8 mouse cellular contexts compared by ENCODE assay signal in genomic region chr11:73159957-73160810, GRCm38 (mm10). TPM values are rescaled to one million over a fixed set of nuclear protein-coding genes. Genes with fewer than 3 reads are reported as not detected.
DNase-seq lines count a peak whose midpoint lies in the region; ATAC-seq and TF ChIP-seq lines count a peak whose summit lies in the region.

P2rx5 (plus strand) TSS chr11:73160421.

- DNase-seq in testis, postnatal 14 days (ENCODE audit: low spot score), result no peak
- DNase-seq in embryo, embryonic 10.5 days (ENCODE audit: low spot score), result peak; percentile 56
- peak; percentile 41 for DNase-seq in lung, postnatal 14 days
- no peak for DNase-seq in frontal cortex, postnatal 10 days (ENCODE audit: low spot score in 2 of 2)

- no peak for TF ChIP-seq POLR2A in testis, adult 2 months (IDR thresholded peaks at IDR 0.05; ENCODE audit: control insufficient read depth, low read depth, low read length)

- TF ChIP-seq CTCF in testis, adult 2 months (IDR thresholded peaks at IDR 0.05; ENCODE audit: control insufficient read depth, insufficient read depth, insufficient replicate concordance, low read depth, low read length), result no peak

- no peak within 1 kb of the TSS for H3K27ac ChIP-seq in testis, adult 2 months (ENCODE audit: control insufficient read depth, insufficient read depth, low read depth, low read length)
- H3K27ac ChIP-seq in heart, embryonic 13.5 days (replicated peaks), result peak within 1 kb of the TSS; percentile 28; the same call in 1 of the 2 replicates
- H3K27ac ChIP-seq in kidney, embryonic 14.5 days (ENCODE audit: low read depth, low read length), result no peak within 1 kb of the TSS
- no peak within 1 kb of the TSS for H3K27ac ChIP-seq in stomach, embryonic 16.5 days (ENCODE audit: low read length)

- H3K27me3 ChIP-seq in testis, adult 2 months (ENCODE audit: control insufficient read depth, insufficient read depth, low read length), result no peaks in the 10 kb centered on the region
- peaks cover 52% of the 10 kb centered on the region for H3K27me3 ChIP-seq in heart, embryonic 13.5 days (replicated peaks)
- H3K27me3 ChIP-seq in kidney, embryonic 14.5 days (ENCODE audit: control insufficient read depth, insufficient read depth, low read length), result peaks cover 11% of the 10 kb centered on the region
- peaks cover 11% of the 10 kb centered on the region for H3K27me3 ChIP-seq in stomach, embryonic 16.5 days (ENCODE audit: control insufficient read depth, insufficient read depth, low read length)

- 2% methylated on average over 49 of the region's 49 CpGs for WGBS in heart, embryonic 13.5 days
- 2% methylated on average over 49 of the region's 49 CpGs for WGBS in kidney, embryonic 14.5 days
- WGBS in stomach, embryonic 16.5 days, result 2% methylated on average over 43 of the region's 49 CpGs

- H3K9ac ChIP-seq in heart, embryonic 13.5 days, result peak within 1 kb of the TSS; percentile 81
- H3K9ac ChIP-seq in kidney, embryonic 14.5 days (ENCODE audit: low read depth, low read length), result peak within 1 kb of the TSS; percentile 51
- peak within 1 kb of the TSS; percentile 69 for H3K9ac ChIP-seq in stomach, embryonic 16.5 days (ENCODE audit: low read length)

- no peaks in the 10 kb centered on the region for H3K9me3 ChIP-seq in heart, embryonic 13.5 days
- H3K9me3 ChIP-seq in kidney, embryonic 14.5 days (ENCODE audit: control insufficient read depth, low read length), result no peaks in the 10 kb centered on the region
- H3K9me3 ChIP-seq in stomach, embryonic 16.5 days (replicated peaks; ENCODE audit: control insufficient read depth, low read length), result no peaks in the 10 kb centered on the region

- ATAC-seq in heart, embryonic 13.5 days (ENCODE audit: extremely low read depth, insufficient number of reproducible peaks, low FRiP score, low TSS enrichment), result peak; percentile 61
- ATAC-seq in kidney, embryonic 14.5 days (ENCODE audit: low FRiP score, low TSS enrichment), result peak; percentile 74
- ATAC-seq in stomach, embryonic 16.5 days (ENCODE audit: insufficient read depth, low FRiP score), result peak; percentile 71

- peaks cover 9% of the 10 kb centered on the region for H3K4me1 ChIP-seq in testis, adult 2 months (ENCODE audit: control insufficient read depth, insufficient read depth, low read length)
- peaks cover 20% of the 10 kb centered on the region for H3K4me1 ChIP-seq in heart, embryonic 13.5 days
- peaks cover 6% of the 10 kb centered on the region; the same call in 1 of the 2 replicates for H3K4me1 ChIP-seq in kidney, embryonic 14.5 days (ENCODE audit: control insufficient read depth, insufficient read depth, low read length)
- peaks cover 3% of the 10 kb centered on the region; the same call in 1 of the 2 replicates for H3K4me1 ChIP-seq in stomach, embryonic 16.5 days (ENCODE audit: control insufficient read depth, insufficient read depth, low read length)

- H3K4me3 ChIP-seq in testis, adult 2 months (ENCODE audit: control insufficient read depth, low read depth, low read length), result peak within 1 kb of the TSS; percentile 62
- H3K4me3 ChIP-seq in heart, embryonic 13.5 days, result peak within 1 kb of the TSS; percentile 60
- peak within 1 kb of the TSS; percentile 44 for H3K4me3 ChIP-seq in kidney, embryonic 14.5 days (ENCODE audit: low read length)
- peak within 1 kb of the TSS; percentile 49 for H3K4me3 ChIP-seq in stomach, embryonic 16.5 days (replicated peaks; ENCODE audit: low read length)

- no peaks in the 10 kb centered on the region for H3K36me3 ChIP-seq in testis, adult 2 months (ENCODE audit: control insufficient read depth, insufficient read depth, low read length)
- no peaks in the 10 kb centered on the region for H3K36me3 ChIP-seq in heart, embryonic 13.5 days
- no peaks in the 10 kb centered on the region for H3K36me3 ChIP-seq in kidney, embryonic 14.5 days (ENCODE audit: control insufficient read depth, insufficient read depth, low read length)
- H3K36me3 ChIP-seq in stomach, embryonic 16.5 days (ENCODE audit: control insufficient read depth, insufficient read depth, low read length), result no peaks in the 10 kb centered on the region

- H3K4me2 ChIP-seq in heart, embryonic 13.5 days, result peak within 1 kb of the TSS; percentile 88
- H3K4me2 ChIP-seq in kidney, embryonic 14.5 days (replicated peaks; ENCODE audit: low read depth, low read length), result peak within 1 kb of the TSS; percentile 89
- H3K4me2 ChIP-seq in stomach, embryonic 16.5 days (ENCODE audit: low read depth, low read length), result peak within 1 kb of the TSS; percentile 83

RNA-seq across cellular contexts. Expression of gene P2rx5, which starts in this region (rescaled TPM):
- 0.54 and 1.00 TPM in 2 replicates for polyA plus RNA-seq in testis, adult 2 months (2012; rRNA removed)
- polyA plus RNA-seq in heart, embryonic 13.5 days (2015; fragmentation: Nextera tagmentation; extraction: Ambion mirVana), result 1.1 and 2.0 TPM in 2 replicates
- 0.34 TPM in 1 of 2 replicates, not detected in the other for polyA plus RNA-seq in kidney, embryonic 14.5 days (2014; fragmentation: Nextera tagmentation; extraction: Ambion mirVana)
- 0.36 and 0.65 TPM in 2 replicates for polyA plus RNA-seq in stomach, embryonic 16.5 days (2015; fragmentation: Nextera tagmentation; extraction: Ambion mirVana)

Comparison
In these comparisons a context has a peak if more than half of its experiments do, and no peak if none do; other contexts are left out.
1. Peak in ATAC-seq, H3K4me3 ChIP-seq, H3K9ac ChIP-seq and H3K4me2 ChIP-seq in kidney, embryonic 14.5 days; RNA of the gene not detected or under 1 TPM.
2. Peak in ATAC-seq, H3K4me3 ChIP-seq, H3K9ac ChIP-seq and H3K4me2 ChIP-seq in stomach, embryonic 16.5 days; RNA of the gene not detected or under 1 TPM.
3. DNase-seq: peak in embryo, embryonic 10.5 days (single experiment) and lung, postnatal 14 days (single experiment); none in testis, postnatal 14 days (single experiment) and frontal cortex, postnatal 10 days (0 of 2).
4. Peak in every context shown above with its lines, with median percentiles within 50 percentile points of each other: H3K4me3 ChIP-seq, ATAC-seq, H3K4me2 ChIP-seq and H3K9ac ChIP-seq.